Mouse (Mus musculus): ENCODE results near the gene Ncapg2.

Gene Ncapg2

GRCm38 (mm10) chr12:116442184-116442583 lies 37.0 kb downstream of the Ncapg2 start:
- no peak for DNase-seq (ENCODE audit: low spot score in 2 of 2)

DNA sequence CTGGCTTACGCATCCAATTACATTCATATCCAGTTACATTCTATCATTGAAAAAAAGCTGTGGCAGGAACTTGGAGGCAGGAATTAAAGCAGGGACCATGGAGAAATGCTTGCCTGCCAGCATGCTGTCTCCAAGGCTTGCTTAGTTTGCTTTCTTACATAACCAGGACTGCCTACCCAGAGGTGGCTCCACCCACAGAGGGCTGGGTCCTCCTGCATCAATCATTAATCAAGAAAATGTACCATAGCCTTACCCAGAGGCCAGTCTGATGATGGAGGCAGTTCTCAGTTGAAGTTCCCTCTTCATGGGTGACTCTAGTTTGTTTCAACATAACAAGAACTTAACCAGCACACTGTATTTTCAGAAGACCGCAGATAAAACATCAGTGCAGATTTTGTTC lies 44.3 kb downstream of the Ncapg2 start:
- DNase-seq (ENCODE audit: low spot score in 2 of 2), result no peak

GRCm38 (mm10) chr12:116460379-116461065 lies 55.3 kb downstream of the Ncapg2 start:
- no peak for DNase-seq (ENCODE audit: low spot score in 2 of 2)

DNA sequence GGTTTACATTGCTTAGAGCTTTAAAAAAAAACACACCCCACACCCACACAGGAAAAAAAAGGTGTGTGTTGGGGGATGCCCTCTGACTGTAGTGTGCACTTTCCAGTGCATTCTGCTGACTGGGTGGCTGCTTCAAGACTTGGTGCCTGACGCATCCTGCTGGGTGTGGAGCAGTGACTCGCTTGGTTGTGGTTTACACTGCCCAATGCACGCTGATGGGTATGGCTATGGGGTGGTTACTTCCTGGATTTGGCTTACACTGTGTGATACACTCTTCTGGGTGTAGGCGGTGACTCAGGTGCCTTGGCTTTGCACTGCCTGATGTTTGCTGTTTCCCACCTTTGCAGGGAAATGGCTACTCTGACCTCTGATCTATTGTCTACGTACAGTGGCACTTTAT lies 61.8 kb downstream of the Ncapg2 start:
- DNase-seq (ENCODE audit: low spot score in 2 of 2), result no peak

DNA sequence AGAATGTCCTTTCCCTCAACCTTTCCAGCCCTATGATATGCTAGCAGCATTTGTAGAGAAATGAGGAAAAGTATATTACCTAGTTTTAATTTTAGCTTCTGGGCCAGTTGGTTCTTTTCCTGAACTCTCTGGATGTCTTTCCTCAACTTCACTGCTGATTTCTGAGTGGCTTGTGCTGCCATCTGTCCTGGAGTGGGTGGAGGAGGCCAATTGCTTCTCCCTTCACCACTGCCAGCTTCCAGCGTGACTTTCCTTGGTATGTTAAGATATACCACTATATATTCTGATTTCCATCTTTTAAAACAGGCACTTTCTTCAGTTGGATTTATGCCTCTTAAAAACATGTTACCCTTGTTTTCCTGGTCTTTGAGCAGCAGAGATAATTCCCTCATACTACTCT lies 63.1 kb downstream of the Ncapg2 start:
- no peak for DNase-seq (ENCODE audit: low spot score in 2 of 2)

DNA sequence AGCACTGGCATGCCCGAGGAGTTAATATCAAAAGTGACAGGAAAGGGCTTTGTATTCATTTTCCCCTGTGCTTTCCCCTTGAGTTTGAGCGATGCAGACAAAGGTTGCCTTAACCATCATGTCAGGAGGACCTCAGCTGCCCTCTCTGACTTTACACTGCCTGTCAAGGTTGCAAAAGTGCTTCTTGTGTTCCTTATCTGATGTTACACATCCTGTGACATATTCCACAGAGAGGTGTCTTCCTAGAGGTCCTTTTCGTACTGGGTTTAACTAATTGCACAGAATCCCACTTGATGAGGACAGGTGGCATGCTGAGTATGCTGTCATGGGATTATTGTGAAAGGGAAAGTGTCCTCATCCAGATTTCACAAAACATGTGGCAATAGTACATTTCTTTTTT lies 63.9 kb downstream of the Ncapg2 start:
- DNase-seq (ENCODE audit: low spot score in 2 of 2), result no peak

DNA sequence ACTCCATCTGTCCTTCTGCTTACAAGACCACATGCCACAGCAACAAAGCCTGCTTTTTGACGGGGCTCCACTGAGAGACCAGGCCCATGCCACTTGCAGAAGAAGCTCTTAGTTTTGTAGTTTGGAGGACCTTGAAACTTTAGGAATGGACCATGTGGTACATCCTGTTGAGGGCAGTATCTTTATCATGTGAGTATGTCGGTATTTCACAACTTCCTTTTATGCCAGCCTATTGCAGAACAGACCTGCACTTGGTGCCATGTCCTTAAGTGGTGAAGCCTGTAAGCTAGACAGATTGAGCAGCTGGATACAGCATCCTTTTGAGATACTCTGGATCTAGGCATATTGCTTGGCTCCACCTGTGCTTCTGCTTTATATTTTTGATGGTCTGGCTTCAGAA lies 68.1 kb downstream of the Ncapg2 start:
- no peak for DNase-seq (ENCODE audit: low spot score in 2 of 2)

GRCm38 (mm10) chr12:116473761-116474160 lies 68.6 kb downstream of the Ncapg2 start:
- no peak for DNase-seq (ENCODE audit: low spot score in 2 of 2)

DNA sequence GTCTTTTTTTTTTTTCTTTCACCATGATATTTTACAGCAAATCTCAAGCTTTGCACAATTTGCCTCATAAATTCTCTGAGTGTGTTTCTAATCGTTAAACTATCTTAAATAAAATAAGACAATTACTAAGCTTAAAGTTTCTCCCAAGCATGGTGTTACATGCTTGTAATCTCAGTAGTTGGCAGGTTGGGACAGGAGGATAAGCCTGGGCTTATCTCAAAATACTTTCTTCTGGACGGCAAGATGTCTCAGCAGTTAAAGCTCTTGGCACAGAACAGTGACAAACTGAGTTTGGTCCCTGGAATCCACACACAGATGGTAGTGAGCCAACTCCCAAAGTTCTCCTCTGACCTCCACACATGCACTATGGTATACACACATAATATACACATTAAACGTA lies 69.5 kb downstream of the Ncapg2 start:
- no peak for DNase-seq (ENCODE audit: low spot score in 2 of 2)

DNA sequence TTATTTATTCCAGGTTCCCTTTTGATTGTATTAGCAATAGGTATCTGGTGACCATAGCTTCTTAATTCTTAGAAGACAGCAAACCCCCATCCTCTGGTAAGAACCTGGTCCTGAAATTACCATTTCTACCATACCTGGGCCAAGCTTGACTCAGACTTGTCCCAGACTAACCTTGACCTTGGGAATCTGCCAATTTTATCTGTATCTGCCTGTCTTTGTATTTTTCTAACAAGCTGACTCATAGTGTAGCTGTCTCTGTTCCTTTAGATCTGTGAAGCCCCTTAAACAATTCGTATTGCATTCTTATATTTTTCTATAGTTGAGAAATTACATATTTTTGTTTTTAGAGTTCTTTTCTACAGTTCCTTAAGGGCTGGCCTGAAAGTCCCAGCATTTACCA lies 73.6 kb downstream of the Ncapg2 start:
- DNase-seq (ENCODE audit: low spot score in 2 of 2), result no peak

GRCm38 (mm10) chr12:116481921-116482320 lies 76.7 kb downstream of the Ncapg2 start:
- DNase-seq (ENCODE audit: low spot score in 2 of 2), result no peak

DNA sequence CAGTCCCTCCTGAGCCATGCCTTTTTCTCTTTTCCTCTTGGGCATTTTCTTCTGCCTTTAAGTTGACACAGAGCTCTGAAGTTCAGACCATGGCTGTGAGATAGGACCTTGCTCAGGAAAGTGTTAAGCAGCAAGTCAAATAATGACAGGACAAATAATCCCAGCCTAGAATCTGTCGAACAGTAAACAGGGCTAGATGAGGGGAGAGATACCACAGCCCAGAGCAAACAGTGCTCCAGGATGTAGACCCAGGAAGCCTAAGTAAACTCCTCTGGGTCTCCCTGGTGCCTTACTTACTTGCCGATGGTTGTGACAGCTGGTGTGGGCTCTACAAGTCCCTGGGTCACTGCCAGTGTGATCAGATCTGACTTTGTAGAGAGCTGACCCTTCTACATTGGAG lies 78.4 kb downstream of the Ncapg2 start:
- no peak for DNase-seq (ENCODE audit: low spot score in 2 of 2)

DNA sequence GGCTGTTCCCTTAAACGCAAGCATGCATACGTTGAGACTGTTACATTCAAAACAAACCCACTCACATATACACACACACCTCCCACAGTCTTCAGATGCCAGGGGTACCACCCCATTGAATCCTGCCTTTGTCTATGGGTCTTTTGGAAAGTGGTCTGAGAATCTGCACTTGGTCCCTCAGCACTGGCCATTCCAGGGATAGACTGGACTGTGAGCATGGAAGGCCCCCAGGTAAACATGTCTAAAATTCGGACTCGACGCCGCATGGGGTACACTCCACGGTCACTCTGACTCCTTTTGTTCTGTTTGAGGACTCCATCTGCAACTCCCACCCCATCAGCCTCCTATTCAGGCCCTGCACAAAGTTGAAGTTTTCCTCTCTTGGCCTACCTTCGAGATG lies 79.8 kb downstream of the Ncapg2 start:
- no peak for DNase-seq (ENCODE audit: low spot score in 2 of 2)

GRCm38 (mm10) chr12:116485591-116486403 lies 80.6 kb downstream of the Ncapg2 start, which contains the start of gene Ptprn2:
Gene Ptprn2, plus strand, starts transcription at chr12:116485720.
- DNase-seq (ENCODE audit: low spot score in 2 of 2), result peak; percentile 51 to 70

GRCm38 (mm10) chr12:116486404-116486730 lies 81.2 kb downstream of the Ncapg2 start:
- no peak for DNase-seq (ENCODE audit: low spot score in 2 of 2)

DNA sequence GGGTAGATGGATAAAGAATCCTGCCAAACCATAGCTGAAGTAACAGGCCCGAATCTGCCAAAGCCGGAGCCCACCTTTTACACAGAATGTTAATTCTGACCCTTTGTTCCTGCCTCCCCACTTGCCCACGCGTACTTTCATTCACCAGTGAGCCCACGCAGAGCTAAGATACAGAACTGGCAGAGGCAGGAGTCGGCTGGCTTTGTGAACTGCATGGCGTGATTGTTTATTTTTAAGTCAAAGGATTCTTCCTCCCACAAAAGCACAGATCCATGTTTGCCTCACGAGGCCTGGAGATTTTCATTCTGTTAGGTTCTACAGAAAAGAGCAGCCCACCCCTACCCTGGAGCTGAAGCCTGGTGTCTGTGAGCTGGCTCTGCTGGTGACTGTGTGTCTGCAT lies 83.6 kb downstream of the Ncapg2 start:
- DNase-seq (ENCODE audit: low spot score in 2 of 2), result peak in 1 of 2 experiments; percentile 24

DNA sequence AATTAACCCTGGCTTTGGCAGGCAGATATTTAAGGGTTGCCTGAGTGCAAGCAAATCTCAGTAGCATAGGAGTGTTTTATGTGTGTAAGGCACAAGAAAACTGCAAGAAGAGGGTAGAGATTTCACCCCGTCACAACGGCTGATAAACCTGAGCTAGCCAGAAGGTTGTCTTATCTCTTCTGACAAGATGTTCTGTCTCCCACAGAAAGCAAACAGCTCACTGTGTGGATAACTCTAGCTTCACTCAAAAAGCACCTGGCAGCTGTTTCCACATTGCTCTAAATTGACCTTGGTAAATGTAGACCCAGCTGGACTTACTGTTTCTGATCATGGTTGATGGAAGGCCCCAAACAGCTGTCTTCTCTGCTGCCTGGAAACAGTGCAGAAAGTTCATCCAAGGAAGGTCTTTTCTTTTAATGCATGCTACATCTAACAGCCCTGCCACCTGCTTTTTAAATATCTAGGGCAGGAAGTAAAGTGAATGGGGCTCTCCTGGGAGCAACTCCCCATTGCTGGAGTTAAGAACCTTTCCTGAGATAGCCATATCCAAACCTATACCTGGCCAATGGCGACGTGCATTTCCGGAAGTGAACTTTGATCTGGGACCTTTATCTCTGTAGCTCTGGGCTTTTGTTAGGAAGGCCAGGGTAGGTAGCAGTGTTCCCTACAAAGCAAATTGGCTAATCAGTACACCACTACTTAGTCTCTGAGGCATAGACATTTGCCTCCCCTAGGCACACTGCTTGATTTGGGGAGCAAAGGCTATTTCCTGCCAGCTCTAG lies 85.6 kb downstream of the Ncapg2 start:
- DNase-seq (ENCODE audit: low spot score in 2 of 2), result no peak

GRCm38 (mm10) chr12:116498666-116499065 lies 93.5 kb downstream of the Ncapg2 start:
- DNase-seq (ENCODE audit: low spot score in 2 of 2), result no peak

GRCm38 (mm10) chr12:116500652-116501051 lies 95.5 kb downstream of the Ncapg2 start:
- DNase-seq (ENCODE audit: low spot score in 2 of 2), result no peak

- no peak for DNase-seq (ENCODE audit: low spot score in 2 of 2)
Measured at GRCm38 (mm10) chr12:116512482-116512881, 107.3 kb downstream of the Ncapg2 start.

Measured in frontal cortex, postnatal 10 days (tissue).